In the genomic region with DNA sequence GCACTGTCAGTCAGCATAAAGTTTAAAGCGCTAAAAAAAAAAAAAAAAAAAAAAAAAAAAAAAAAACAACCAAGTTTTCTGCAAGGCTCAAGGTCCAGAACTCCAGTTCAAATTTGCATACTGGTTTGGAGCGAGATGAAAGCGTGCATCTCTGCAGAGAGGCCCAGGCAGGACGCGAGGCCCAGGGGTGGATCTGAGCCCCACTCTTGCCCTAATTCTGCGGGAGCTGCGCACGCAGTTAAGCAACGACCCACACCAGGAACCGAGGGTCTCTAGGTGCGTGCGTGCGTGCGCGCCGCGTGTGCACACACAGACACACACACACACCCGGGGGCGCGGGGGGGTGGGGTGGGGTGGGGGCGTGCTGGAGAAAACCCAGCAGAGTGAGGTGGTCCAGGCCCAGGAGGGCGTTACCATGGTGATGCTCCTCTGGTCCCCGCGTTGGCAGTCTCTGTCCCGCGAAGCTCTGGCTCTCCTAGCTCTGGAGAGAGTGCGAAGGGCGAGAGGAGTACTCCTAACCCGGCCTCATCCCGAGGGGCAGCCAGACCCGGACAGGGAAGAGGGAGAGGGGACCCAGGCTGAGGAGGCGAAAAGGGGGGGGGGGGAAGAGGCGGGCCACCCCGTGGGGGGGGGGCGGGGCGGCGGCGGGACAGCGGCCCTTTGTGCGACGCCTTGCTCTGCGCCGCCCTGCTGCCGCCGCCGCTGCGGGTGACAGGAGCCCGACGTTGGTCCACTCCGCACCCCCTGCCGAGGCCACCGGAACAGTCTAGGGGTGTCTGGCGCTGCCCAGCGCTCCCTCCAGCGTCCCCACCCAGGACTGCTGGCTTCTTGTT, we compare ENCODE assay signal across 8 mouse cellular contexts. TPM values are rescaled to one million over a fixed set of nuclear protein-coding genes. Genes with fewer than 3 reads are reported as not detected.
DNase-seq lines count a peak whose midpoint lies in the region; ATAC-seq lines count a peak whose summit lies in the region.

A gene (minus strand): TSS at position 553 of the 833 bp plus-strand sequence.

- peak; percentile 73 for ATAC-seq in lung, embryonic 15.5 days (ENCODE audit: borderline replicate concordance, extremely low read depth, low FRiP score, low TSS enrichment)
- ATAC-seq in limb, embryonic 13.5 days (ENCODE audit: low FRiP score, low read depth): peak; percentile 70
- peak; percentile 80 for ATAC-seq in neural tube, embryonic 13.5 days (ENCODE audit: low read depth)

- H3K4me3 ChIP-seq in lung, embryonic 15.5 days: peak within 1 kb of the TSS; percentile 47
- H3K4me3 ChIP-seq in limb, embryonic 13.5 days: peak within 1 kb of the TSS; percentile 56
- peak within 1 kb of the TSS; percentile 45 for H3K4me3 ChIP-seq in neural tube, embryonic 13.5 days

- WGBS in lung, embryonic 15.5 days: under 1% methylated on average over 36 of the region's 55 CpGs
- under 1% methylated on average over 46 of the region's 55 CpGs for WGBS in limb, embryonic 13.5 days
- WGBS in neural tube, embryonic 13.5 days: under 1% methylated on average over 47 of the region's 55 CpGs

- no peaks in the 10 kb centered on the region for H3K36me3 ChIP-seq in lung, embryonic 15.5 days
- H3K36me3 ChIP-seq in limb, embryonic 13.5 days: no peaks in the 10 kb centered on the region
- no peaks in the 10 kb centered on the region for H3K36me3 ChIP-seq in neural tube, embryonic 13.5 days

- H3K27ac ChIP-seq in lung, embryonic 15.5 days: peak within 1 kb of the TSS; percentile 65
- H3K27ac ChIP-seq in limb, embryonic 13.5 days: peak within 1 kb of the TSS; percentile 90
- peak within 1 kb of the TSS; percentile 49 for H3K27ac ChIP-seq in neural tube, embryonic 13.5 days (replicated peaks)

- no peak for DNase-seq in lung, postnatal 36 days
- DNase-seq in embryo, embryonic 10.5 days (ENCODE audit: low spot score): peak; percentile 73
- DNase-seq in heart, postnatal 4 days: peak; percentile 36
- DNase-seq in spleen, postnatal 4 days (ENCODE audit: low spot score in 2 of 2): no peak
- DNase-seq in cerebellum, adult 11-12 months: no peak

- peaks cover 31% of the 10 kb centered on the region for H3K4me1 ChIP-seq in lung, embryonic 15.5 days
- H3K4me1 ChIP-seq in limb, embryonic 13.5 days: peaks cover 54% of the 10 kb centered on the region
- H3K4me1 ChIP-seq in neural tube, embryonic 13.5 days (replicated peaks): peaks cover 37% of the 10 kb centered on the region

- no peaks in the 10 kb centered on the region for H3K9me3 ChIP-seq in lung, embryonic 15.5 days
- H3K9me3 ChIP-seq in limb, embryonic 13.5 days: no peaks in the 10 kb centered on the region
- H3K9me3 ChIP-seq in neural tube, embryonic 13.5 days: no peaks in the 10 kb centered on the region

- peak within 1 kb of the TSS; percentile 95 for H3K4me2 ChIP-seq in lung, embryonic 15.5 days
- H3K4me2 ChIP-seq in limb, embryonic 13.5 days (replicated peaks): peak within 1 kb of the TSS; percentile 78
- H3K4me2 ChIP-seq in neural tube, embryonic 13.5 days: peak within 1 kb of the TSS; percentile 68

- H3K27me3 ChIP-seq in lung, embryonic 15.5 days: peaks cover 6% of the 10 kb centered on the region; the same call in 1 of the 2 replicates
- H3K27me3 ChIP-seq in limb, embryonic 13.5 days: no peaks in the 10 kb centered on the region
- H3K27me3 ChIP-seq in neural tube, embryonic 13.5 days: no peaks in the 10 kb centered on the region

- peak within 1 kb of the TSS; percentile 37 for H3K9ac ChIP-seq in lung, embryonic 15.5 days
- peak within 1 kb of the TSS; percentile 73 for H3K9ac ChIP-seq in limb, embryonic 13.5 days
- peak within 1 kb of the TSS; percentile 75 for H3K9ac ChIP-seq in neural tube, embryonic 13.5 days

RNA-seq across cellular contexts. Expression of the gene that starts here (rescaled TPM):
- polyA plus RNA-seq in lung, embryonic 15.5 days (2015; fragmentation: Nextera tagmentation; extraction: Ambion mirVana): 5.3 and 5.5 TPM in 2 replicates
- 1 to 10 TPM; 6.4 to 6.6 TPM for total RNA-seq in heart, postnatal 4 days (2021)
- polyA plus RNA-seq in limb, embryonic 13.5 days (2015; fragmentation: Nextera tagmentation; extraction: Ambion mirVana): 16.4 and 17.4 TPM in 2 replicates
- 2.6 and 3.0 TPM in 2 replicates for polyA plus RNA-seq in neural tube, embryonic 13.5 days (2015; fragmentation: Nextera tagmentation; extraction: Ambion mirVana)

Comparison
In these comparisons a context has a peak if more than half of its experiments do, and no peak if none do; other contexts are left out.
1. DNase-seq: peak in embryo, embryonic 10.5 days (single experiment) and heart, postnatal 4 days (single experiment); none in lung, postnatal 36 days (single experiment), spleen, postnatal 4 days (0 of 2) and cerebellum, adult 11-12 months (single experiment).
2. Peak in every context shown above with its lines, with median percentiles within 50 percentile points of each other: ATAC-seq, H3K27ac ChIP-seq, H3K4me2 ChIP-seq, H3K4me3 ChIP-seq and H3K9ac ChIP-seq.